Mouse (Mus musculus): ENCODE measurements at regions not wholly inside any gene's neighbourhood (a gene's known extent, or its start where the extent isn't known, plus 50 kb on each side); places are given as distances from the start of the nearest gene placed in this dataset.

DNA sequence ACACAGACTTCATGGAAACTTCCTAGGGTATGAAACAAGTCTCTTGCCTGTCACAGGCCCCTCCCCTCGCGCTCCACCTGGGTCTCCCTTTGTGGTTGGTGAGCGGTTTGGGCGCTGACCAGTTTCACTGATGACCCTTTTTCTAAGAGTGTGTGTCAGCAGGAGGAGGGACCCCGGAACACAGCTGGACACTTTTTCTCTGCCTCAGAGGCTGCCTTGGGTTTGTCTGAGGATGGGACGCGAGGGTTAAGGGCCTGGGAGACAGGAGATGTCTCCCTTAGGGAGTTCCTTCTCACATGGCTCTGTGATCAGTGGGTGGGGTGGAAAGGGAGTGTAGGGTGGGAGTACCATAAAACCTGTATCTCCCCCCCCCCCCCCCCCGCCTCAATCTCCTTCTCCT lies 115.8 kb upstream of the Haao start:
- no peak for DNase-seq (ENCODE audit: inconsistent ontology term)

DNA sequence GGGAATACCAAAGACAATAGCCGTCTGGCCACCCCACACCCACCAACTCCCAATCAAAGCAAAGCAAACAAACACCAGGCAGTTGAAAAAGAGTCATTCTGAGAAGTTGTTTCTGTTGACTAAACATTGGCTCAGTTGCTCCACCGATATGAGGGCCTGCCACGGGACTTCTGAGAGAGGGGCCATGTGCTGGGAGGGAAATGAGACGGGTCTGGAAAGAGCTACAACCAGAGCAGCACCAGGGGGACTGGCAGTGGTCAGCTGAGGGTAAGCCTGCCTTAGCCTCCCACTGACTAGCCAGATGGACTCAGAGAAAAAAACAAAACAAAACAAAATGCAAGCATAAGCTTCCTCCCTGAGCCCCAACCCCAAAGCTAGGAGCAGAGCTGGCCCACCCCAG lies 115.1 kb upstream of the Haao start:
- DNase-seq (ENCODE audit: inconsistent ontology term) = no peak

DNA sequence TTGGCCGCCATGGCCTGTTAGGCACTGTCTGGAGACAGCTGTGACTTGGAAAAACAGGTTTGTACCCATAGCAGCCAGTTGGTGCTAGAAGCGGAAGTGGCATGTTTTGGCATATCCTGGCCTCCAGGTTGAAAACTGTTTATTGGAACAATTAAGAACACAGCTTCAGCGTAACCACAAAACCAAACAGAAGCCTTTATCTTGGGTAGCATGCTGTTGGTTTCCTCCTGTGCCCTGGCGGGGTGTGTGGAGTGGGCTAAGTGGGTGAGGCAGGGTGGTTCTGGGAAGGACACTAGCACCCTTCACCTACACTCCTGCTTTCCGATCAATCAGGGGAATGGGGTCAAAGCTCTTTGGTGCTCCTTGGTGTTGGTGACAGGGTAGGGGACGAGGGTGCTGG lies 114.4 kb upstream of the Haao start:
- no peak for DNase-seq (ENCODE audit: inconsistent ontology term)

DNA sequence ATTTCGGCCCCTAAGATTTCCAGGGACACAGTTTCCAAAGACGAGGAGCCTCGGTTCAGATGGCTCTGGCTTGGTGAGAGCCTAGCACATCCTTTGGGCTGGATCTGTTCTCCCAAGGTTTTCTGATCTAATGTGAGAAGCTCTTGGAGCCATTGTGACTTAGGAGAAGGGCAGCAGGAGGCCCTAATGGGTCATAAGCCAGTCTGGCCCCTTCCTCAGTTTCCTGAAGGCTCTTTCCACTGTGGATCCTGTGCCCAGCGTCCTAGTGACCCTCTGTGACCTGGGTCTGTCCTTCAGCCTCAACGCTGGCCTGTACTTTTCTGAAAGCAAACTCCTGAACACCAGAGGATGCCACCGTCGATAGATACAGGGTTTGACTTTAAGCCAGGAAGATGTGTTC lies 113.1 kb upstream of the Haao start:
- DNase-seq (ENCODE audit: inconsistent ontology term) = no peak

DNA sequence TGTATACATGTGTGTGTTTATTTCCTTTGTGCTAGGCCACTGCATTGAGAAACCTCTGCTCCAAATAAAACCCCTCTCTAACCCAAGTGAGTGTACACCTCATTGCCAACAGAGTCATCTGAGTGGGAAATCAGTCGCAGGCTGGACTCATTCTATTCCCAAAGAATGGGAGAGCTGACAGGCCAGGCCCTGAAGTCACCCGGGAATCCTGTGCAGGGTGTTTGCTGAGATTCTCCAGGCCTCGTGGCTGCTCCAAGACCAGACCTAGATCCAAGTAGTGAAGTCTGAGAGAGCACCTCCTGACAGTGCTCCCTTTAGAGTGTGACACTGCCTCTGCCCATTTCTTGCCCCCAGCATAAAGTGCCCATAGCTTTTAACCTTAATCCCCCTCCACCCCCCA lies 112.4 kb upstream of the Haao start:
- DNase-seq (ENCODE audit: inconsistent ontology term) = no peak

DNA sequence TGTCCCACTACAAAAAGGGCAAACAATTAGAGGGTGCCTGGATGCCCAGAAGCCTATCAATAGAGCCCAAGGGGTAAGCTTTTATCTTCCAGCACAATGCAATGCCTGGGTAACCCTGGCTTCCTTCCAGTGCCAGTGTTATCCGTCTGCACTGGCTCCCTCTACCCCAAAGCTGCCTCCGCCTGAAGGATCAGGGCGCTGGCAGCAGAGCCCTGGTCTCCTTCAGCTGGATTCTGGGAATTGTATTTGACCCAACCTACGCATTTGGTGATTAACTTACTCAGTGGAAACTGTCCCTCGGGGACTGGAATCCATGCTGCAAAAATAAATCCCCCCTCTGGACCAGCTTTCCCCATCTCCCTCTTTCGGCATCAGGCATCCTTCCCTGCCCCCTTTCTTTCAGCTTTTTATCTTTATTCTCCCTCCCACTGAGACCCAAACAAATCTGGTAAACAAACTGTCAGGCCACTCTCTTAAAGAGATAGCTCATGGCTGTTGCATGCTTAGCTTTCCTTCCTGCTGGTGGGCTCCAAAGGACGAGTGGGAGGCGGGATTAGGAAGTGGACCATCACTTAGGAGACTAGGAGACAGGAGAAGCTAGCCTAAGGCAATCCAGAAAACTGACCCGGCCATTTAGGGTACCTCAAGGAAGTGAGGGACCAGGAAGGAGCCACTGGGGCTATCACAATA lies 111.5 kb upstream of the Haao start:
- DNase-seq (ENCODE audit: inconsistent ontology term) = no peak

DNA sequence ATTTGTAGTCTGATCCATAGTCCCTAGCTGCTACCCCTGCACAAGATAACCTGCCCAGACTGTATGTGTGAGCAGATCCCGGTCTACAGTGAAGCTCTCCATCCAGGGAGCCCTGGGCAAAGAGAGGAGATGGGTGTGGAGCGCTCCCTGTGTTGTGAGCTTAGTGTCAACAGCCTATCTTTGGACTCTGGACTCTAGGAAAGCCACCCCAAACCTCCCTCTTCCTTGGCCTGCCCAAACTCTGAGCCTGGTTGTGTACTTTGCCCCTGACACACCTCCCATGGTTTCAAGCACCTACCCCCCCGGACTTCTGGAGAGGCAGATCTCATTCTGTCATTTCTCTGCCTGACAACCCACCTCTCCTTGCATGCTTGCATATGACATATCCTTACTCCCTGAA lies 110.9 kb upstream of the Haao start:
- no peak for DNase-seq (ENCODE audit: inconsistent ontology term)

DNA sequence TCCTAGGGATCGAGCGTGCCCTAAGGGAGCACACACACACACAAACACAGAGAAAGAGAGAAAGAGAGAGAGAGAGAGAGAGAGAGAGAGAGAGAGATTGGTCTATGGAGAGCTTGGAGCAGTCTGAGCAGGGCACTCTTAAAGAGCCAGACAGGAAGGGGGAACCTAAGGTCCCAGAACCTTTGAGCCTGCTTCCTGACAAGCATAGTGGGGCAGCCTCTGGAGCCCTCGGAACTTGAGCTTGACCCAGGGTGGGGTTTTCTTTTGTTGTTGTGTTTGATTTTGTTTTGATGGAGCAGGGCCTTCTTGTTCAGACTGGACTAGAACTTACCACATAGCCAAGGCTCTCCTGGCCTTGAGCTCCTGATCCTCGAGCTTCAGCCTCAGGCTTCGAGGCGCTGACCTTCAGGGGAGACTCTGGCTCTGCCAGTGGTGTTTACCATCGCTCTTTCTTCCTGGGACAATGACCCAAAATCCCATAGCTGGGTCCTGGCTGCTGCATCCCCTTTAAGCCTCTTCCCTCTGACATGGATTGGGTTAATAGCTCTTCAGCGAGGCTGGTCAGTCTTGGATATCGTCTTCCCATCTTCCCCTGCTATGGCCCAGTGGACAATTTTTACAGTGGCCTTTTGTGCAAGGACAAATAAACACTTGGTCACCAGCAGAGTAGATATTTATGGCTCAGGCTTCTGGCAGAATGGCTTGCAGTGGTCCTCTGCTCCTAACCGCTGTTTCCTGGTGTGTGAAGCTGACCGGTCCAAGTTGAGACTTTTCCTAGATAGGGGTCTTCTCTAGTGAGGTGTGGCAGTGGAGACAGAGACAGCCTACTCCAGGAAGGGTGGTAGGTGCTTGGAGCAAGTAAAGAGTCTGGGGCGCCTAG lies 110.1 kb upstream of the Haao start:
- DNase-seq (ENCODE audit: inconsistent ontology term) = no peak

DNA sequence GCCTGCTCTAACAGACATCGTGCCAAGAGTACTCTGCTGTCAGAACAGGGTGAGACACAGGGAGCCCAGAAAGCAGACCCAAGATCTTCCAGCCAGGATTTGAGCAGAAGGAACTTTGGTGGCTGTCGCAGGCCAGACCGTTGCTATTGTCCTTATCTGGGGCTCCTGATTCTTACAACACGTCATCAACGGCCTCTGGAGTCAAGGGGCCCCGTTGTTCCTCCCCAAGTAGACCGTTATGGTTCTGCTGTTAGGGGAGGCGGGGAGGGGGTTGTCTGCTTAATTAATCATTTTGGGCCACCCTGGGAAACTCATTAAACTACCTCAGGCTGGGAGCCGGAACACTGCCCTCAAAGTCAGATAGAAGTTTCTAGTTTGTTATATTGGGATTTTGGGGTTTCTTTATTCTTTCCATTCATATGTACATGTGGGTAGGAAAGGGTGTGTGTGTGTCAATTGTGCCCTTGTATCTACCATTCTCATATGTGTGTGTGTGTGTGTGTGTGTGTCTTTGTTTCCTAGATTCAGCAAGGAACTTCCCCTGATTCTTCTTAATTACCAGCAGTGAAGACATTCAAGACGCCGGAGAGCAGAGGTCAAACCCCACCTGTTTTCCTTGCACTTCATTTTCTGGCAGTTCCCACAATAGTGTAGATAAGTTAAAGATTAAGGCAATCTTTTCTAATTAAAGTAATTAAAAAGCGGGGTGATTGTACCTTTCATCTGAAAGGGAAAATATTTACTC lies 109.2 kb upstream of the Haao start:
- no peak for DNase-seq (ENCODE audit: inconsistent ontology term)

DNA sequence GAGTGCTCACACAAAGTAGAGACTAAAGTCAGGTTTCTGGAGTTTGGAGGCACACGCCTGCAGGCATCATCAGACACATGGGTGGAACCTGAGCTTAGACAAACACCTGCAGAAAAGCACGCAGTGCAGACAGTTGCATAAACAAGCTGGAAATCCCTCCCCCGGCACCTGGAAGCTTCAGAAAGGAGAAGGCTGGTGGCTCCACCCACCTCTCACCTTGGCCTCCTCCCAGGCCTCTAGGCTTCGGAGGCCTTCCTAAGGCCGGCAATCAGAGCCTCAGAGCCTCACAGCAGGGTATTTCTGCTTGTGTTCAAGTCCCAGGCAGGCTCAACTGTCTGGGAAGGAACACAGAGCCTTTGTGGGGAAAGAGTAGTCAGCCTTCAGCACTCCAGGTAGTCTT lies 108.2 kb upstream of the Haao start:
- no peak for DNase-seq (ENCODE audit: inconsistent ontology term)

DNA sequence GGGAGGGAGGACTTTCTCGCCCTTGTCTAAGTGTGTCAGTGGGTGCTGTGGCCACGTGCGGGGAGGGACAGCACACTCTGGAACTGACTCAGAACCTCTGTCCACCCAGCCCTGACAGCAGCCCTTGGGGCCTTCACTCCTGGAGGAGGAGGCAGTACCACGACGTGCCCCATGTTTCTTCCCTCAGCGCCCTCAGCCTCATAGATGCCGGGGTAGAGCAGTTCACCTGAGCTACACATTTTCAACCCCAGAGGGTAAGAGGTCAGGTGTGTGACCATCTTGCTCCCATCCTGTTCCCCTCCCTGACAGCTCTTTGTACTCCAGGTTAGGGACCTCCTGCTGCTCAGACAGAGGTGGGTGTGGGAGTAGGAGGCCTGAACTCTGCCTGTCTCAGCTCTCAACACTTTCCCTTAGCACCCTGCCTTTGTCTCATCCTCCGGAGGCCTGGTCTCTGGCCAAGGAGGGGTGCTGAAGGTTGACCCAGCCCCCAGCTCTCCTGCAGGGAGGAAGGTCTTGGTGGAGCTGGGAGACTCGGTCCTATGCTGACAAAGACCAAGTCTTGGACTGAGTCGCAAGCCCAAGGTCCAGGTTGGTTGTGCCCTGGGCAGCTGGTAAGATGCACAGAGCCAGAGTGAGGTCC lies 107.4 kb upstream of the Haao start:
- no peak for DNase-seq (ENCODE audit: inconsistent ontology term)

DNA sequence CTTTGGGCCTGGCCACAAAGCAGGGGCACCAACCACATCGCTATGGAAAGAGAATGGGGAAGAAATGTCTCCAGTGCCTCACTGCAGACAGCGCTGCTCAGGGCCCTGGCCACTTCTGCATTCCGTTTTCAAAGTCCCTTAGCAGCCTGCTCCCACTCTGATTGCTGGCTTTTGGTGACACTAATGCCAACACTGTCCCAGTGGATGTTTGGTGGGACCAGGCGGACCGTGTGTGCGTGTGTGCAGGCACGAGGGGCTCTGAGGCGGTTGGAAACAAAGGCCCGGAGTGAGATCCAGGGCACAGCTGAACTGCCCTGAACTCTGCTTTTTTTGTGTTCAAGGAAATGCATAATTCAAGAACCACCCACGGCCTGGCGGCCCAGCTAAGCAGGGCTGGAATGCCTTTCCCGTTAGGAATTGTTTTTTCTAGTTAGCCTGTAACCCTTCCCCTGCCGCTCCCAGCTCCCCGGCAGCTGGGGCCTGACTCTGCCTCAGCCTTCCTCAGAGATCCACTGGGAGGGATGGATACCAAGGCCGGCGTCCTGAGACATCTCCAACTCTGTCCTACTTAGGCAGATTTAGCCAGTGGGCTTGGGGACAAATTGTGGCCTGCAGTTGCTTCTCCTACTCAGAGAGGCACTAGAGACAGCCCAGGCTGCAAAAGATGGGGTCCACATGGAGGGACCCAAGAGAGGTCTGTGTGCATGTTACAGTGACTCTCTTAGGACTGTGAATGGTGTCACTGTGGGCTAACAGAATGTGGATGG lies 106.7 kb upstream of the Haao start:
- DNase-seq (ENCODE audit: inconsistent ontology term) = peak; percentile 96

DNA sequence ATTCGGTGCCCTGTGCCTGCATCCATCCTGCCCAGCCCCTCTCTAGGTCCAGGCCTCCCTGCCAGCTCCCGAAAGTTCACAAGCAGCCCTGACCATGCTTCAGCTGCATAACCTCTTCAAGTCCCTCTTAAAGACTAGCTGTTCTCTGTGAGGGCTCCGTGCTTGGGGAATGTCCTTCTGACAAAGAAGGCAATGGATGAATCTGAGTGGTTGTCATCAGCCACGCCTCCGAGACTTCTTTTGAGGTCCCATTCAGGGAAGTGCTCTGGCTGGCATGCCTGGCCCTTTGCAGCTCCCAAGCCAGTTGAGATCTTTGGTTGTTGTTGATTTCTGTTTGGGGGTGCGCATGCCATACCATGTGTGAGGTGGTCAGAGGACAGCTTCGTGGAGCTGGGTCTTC lies 105.9 kb upstream of the Haao start:
- DNase-seq (ENCODE audit: inconsistent ontology term) = peak; percentile 81

DNA sequence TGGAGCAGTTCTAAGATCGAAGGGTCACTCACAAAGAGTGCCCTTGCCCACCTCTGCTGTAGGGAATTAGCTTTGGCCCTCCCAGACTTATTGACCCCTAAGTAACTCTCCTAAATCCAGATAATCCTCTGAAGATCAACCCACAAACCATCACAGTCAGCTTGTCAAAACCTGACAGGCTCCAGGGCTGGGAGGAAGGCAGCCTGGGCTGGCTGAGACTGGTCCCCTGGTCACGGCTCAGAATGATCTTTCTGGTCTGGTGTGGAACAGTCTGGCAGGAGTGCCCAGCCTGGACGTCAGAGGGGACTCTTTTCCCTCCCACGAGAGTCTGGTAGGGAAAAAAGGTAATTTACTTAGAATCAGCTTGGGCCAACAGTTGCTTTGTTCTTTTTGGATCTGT lies 99.0 kb upstream of the Haao start:
- DNase-seq (ENCODE audit: inconsistent ontology term) = no peak

DNA sequence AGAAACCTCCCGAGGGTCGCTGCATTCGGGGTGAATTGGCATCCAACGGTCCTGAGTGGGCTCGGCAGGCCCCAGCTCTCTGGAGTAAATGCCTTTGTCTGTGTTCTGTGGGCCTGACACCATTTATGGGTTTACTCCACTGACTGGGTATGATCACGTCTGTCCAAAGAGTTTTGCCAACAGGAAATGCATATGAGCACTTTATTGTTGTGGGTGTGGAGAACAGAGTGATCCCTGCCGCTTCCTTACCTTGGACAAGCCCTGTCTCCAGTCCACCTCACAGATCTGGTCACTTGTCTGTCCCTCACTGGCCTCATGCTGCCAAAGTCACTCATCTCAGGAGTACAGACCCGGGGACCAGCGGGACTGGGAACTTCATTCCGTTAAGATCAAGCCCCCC lies 91.6 kb upstream of the Haao start:
- no peak for DNase-seq (ENCODE audit: inconsistent ontology term)

DNA sequence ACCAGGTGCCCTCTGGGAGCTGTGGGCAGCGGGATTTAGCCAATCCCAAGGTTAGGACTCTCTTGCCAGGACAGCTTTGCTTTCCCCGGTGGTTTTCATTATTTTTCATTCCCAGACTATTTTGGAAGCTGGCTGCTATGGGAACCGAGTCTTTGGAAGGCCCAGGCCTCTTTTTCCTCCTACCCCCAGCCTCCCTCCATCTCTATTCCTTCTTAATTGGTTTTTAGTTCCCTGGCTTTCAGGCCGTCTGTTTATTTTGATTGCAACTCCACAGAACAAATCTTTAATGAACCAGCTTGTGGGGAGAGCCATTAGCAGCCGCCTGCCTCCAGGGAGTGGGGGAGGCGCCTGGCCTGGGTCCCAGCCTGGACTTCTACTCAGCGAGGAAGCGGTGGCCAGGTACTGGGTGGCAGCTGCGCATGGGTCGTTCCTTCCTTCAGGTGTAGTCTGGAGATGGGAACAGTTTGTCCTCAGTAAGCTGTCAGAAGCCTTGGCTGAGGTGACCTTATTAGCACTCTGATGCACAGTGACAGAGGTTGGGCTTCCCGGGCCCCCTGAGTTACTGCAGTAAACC lies 91.0 kb upstream of the Haao start:
- peak; percentile 91 for DNase-seq (ENCODE audit: inconsistent ontology term)

DNA sequence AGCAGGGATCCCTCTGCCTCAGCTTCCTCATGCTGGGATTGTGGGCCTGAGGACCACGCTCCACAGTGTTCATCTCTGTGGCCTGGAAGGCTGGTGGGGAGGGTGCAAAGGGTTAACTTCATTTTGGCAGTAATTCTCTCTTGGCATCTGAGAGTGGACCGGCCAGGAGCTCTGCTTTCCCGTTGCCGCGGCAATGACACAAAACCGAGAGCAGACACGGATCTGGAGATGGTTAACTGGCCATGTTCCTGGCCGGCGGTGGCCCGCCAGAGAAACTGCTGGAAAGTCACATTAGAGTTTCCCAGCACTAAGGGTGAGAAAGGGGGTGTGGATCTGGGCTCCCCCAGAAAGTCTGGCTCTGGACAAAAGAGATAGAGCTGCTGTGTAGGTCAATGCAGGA lies 89.8 kb upstream of the Haao start:
- DNase-seq (ENCODE audit: inconsistent ontology term) = peak; percentile 77

DNA sequence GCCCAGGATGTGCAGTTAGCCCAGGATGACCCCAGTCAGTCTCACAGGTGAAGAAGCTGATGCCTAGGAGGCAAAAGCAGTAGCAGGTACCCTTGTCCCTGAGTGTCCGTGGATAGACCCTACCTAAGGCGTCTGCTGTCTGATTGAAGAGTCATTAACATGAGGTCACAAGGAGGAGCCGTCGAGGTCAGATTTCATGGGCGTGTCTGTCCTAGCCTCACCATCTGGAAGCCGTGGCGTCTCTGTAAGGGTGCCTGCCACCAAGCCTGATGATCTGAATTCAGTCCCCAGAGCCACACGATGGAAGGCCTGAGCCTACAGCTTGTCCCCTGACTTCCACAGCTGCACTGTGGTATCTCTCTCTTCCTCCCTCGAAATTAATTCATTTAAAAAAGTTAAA lies 88.9 kb upstream of the Haao start:
- no peak for DNase-seq (ENCODE audit: inconsistent ontology term)

DNA sequence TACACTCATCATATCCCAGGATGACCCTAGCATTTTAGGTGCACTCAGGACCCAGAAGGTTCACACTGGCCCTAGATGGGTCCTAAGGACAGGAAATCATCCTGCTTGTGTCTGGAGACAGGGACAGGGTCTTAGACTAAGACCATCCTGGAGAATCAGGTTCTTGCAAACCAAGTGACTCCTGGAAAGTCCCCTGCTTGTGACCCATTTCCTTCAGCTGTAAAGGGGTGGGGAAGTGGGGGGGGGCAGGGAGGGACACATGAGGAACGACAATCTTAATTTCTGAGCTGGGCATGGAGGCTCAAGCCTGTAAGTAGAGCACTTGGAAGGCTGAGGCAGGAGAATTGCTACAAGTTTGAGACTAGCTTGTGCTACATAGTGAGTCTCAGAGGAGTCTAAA lies 88.2 kb upstream of the Haao start:
- no peak for DNase-seq (ENCODE audit: inconsistent ontology term)

DNA sequence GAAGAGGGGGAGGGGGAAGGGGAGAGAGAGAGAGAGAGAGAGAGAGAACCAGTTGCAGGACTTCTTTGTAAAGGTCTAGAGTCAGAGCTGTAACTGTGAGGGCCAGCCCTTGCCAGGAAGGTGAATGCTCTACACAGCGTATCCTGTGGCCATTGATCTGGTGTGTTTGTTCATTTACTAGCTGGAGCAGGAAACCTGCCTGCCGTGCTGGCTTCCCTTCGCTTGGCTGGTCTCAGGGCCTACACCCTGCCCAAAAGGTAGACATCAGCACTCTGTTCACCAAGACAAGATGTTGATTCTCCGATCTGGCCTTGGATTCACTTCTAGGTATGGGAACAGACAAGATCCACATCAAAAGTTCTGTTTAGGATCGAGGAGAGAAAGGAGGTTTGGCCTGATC lies 87.5 kb upstream of the Haao start:
- no peak for DNase-seq (ENCODE audit: inconsistent ontology term)

DNA sequence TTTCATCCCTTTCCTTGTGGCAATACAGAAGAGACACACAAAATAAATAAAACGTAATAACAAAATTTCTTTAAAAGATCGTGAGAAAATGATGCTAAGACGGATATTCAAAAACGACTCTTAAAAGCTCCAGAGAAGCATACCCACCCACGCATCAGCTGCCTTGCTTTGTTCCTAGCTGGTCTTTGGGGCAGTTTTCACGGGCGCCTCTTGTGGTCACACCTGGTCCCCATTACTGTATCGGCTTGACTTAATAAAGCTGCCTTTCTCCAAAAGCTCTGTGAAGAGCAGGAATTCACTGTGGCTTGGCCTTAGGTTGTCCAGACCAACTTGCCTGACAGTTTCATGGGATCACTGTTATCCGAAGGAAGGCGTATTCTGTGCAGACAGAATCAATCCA lies 86.0 kb upstream of the Haao start:
- no peak for DNase-seq (ENCODE audit: inconsistent ontology term)

Measured in Muller cell, postnatal 12 days (primary cell).